Mouse (Mus musculus) liver, embryonic 14.5 days (tissue): ENCODE results near the gene Adap1.

Experiments
- CTCF ChIP-seq: IDR thresholded peaks from 2 replicates; pipeline ENCODE4 v1.5.1; 2016; ENCODE audit warnings: antibody characterized with exemption, low read depth, control low read depth
- EP300 ChIP-seq: IDR thresholded peaks from 2 replicates; pipeline ENCODE4 v1.6.1; 2016; ENCODE audit warnings: antibody characterized with exemption, low read depth

GRCm38 (mm10) chr5:139302101-139302500, 23.3 kb downstream of the Adap1 start:
- no peak for TF ChIP-seq EP300
- TF ChIP-seq CTCF = no peak
